Mouse (Mus musculus): ENCODE data around the gene Pik3ap1. TPM values are rescaled to one million over a fixed set of nuclear protein-coding genes. Genes with fewer than 3 reads are reported as not detected.
A peak's percentile ranks its signal among the peaks of the same experiment; 100 is the strongest.

Pik3ap1 gene
- polyA plus RNA-seq, 1 experiment from 2014 or later: 2.9 TPM

DNA sequence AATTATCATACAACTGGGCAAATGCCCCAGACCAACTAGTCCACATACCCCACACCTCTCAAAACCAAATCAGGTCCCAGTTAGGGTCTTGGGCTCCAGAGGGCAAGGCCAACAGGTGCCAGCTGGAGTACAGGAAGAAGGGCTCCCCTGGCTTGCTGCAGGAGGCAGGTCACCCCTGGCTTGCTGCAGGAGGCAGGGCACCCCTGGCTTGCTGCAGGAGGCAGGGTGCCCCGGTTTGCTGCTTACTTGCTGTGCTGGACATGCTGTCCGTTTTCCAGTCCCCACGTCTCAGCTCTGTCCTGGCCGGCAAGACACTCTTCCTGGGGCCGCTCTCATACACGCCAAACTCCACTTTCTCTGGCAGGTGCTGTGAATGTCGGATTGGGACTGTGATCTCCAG, 97.7 kb downstream of the Pik3ap1 start:
- Histone ChIP-seq H3K27ac (no peak overlapping the region), H3K9ac (no peak overlapping the region), H3K36me3 (no peaks in the 10 kb centered on the region), H3K4me3 (no peak overlapping the region), H3K4me1 (peaks cover 5% of the 10 kb centered on the region), H3K9me3 (replicated peaks) (no peaks in the 10 kb centered on the region), H3K4me2 (replicated peaks) (no peak overlapping the region), H3K27me3 (no peaks in the 10 kb centered on the region; the same call in 1 of the 2 replicates)
- WGBS: 92% methylated on average over 7 of the region's 7 CpGs
- no peak for ATAC-seq (ENCODE audit: low FRiP score)

DNA sequence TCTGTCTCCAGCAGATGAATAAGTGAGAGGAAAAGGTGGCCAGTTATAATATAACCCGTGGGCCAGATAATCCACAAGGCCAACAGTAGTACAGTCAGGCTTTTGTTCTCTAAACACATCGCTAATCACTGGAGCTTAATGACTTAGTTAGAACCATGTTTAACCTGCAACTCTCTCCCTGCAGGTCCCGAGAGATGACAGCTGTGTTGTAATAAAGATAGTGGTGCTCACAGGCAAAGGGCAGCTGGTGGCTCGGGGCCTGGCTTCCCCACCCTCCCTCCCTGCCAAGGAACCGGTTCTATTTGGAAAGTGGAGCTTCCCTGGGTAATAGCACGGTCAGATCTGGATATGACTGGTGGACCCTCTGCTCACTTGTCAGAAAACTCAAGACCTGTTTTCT, 100.4 kb downstream of the Pik3ap1 start:
- Histone ChIP-seq H3K4me2 (replicated peaks) (no peak overlapping the region), H3K27ac (no peak overlapping the region), H3K4me1 (peaks cover 5% of the 10 kb centered on the region), H3K9ac (no peak overlapping the region), H3K36me3 (no peaks in the 10 kb centered on the region), H3K27me3 (no peaks in the 10 kb centered on the region; the same call in 1 of the 2 replicates), H3K4me3 (no peak overlapping the region), H3K9me3 (replicated peaks) (no peaks in the 10 kb centered on the region)
- 60% methylated on average over 6 of the region's 6 CpGs for WGBS
- no peak for ATAC-seq (ENCODE audit: low FRiP score)

DNA sequence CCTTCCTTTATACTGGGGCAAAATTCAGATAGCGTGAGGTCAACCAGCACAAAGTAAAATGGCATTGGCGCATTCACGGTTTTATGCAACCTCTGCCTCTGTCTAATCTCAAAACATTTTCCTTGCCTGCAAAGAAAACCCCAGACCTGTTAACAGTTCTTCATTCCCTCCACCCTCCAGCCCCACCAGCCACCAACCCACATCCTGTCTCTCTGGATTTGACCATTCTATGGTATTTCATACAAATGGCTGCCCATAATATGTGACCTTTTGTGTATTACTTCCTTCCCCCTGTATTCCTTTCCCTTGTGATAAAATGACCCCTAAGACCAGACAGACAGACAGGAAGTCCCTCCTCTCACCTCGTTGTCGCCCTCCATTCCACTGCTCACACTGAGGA, 102.2 kb downstream of the Pik3ap1 start:
- H3K9me3 ChIP-seq (replicated peaks): no peaks in the 10 kb centered on the region
- no peak for ATAC-seq (ENCODE audit: low FRiP score)
- peaks cover 5% of the 10 kb centered on the region for H3K4me1 ChIP-seq
- H3K36me3 ChIP-seq: no peaks in the 10 kb centered on the region
- H3K27me3 ChIP-seq: no peaks in the 10 kb centered on the region; the same call in 1 of the 2 replicates
- 82% methylated on average over 5 of the region's 5 CpGs for WGBS
- no peak overlapping the region for H3K4me3 ChIP-seq
- no peak overlapping the region for H3K27ac ChIP-seq
- H3K9ac ChIP-seq: no peak overlapping the region
- no peak overlapping the region for H3K4me2 ChIP-seq (replicated peaks)

DNA sequence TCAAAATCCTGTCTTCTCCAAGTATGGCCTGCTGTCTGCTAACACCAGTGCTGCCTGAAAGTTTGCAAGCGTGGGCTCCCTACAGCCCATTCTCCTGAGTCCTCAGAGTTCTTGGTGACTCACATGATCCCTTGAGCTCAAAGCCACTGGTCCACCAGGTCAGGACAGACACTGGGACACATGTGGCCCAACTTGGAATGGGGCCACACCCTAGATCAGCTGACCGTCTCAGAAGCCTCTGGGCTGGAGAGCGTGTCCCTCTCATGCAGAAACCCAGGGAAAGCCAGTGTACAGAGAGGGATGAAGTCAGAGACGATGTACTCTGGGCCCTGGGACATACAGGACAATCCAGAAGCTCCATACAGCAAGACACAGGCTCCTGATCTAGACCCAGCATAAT, 102.7 kb downstream of the Pik3ap1 start:
- H3K4me2 ChIP-seq (replicated peaks): no peak overlapping the region
- no peaks in the 10 kb centered on the region for H3K9me3 ChIP-seq (replicated peaks)
- no peaks in the 10 kb centered on the region for H3K36me3 ChIP-seq
- H3K9ac ChIP-seq: no peak overlapping the region
- H3K27me3 ChIP-seq: no peaks in the 10 kb centered on the region; the same call in 1 of the 2 replicates
- no peak overlapping the region for H3K4me3 ChIP-seq
- no peak overlapping the region for H3K27ac ChIP-seq
- 84% methylated on average over 4 of the region's 4 CpGs for WGBS
- H3K4me1 ChIP-seq: peaks cover 5% of the 10 kb centered on the region
- ATAC-seq (ENCODE audit: low FRiP score): no peak

DNA sequence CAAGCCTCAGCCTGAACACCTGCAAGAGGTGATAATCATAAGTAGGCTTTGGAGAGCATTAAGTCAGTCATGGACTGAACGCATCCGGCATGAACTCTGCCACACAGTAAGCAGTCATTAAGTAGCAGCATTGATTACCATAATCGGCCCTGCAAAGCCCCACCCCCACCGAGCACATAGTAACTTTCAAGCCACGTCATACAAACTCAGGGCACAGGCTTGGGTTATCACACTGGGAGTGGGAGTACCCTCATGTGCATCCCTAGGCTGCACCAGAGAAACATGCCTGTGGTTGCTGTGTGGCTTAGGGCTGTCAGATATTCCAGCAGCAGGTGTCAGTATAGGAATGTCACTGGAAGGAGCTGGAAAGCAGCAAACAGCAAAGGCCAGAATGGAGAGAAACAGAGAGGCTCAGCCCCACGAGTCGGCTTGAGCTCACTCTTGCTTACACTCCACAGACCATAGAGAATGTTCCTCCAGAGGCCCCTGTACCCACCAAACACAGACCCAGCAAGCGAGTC, 105.1 kb downstream of the Pik3ap1 start:
- Histone ChIP-seq H3K4me3 (no peak overlapping the region), H3K9me3 (replicated peaks) (no peaks in the 10 kb centered on the region), H3K4me1 (peaks cover 5% of the 10 kb centered on the region), H3K27ac (no peak overlapping the region), H3K4me2 (replicated peaks) (no peak overlapping the region), H3K36me3 (no peaks in the 10 kb centered on the region), H3K27me3 (no peaks in the 10 kb centered on the region; the same call in 1 of the 2 replicates), H3K9ac (no peak overlapping the region)
- no peak for ATAC-seq (ENCODE audit: low FRiP score)
- 76% methylated on average over 8 of the region's 8 CpGs for WGBS

DNA sequence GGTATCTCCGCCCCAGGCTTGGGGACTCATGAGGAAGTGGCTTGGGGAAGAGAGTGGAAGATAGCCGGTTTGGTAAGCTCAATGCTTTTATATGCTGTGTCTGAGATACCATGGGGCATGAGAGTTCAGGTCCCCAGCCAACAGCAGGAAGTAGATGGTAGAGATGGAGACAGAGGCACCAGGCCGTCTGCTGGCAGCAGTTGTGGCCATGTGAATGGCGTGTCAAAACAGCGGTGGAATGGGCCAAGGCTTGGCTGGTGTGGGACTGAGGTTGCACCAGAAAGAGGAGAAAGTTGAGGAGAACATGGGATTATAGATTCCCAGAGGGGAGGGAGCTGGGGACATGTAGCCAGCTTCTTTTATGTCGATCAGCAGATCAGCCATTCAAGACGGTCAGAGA, 106.3 kb downstream of the Pik3ap1 start:
- no peak overlapping the region for H3K4me2 ChIP-seq (replicated peaks)
- WGBS: 79% methylated on average over 7 of the region's 7 CpGs

DNA sequence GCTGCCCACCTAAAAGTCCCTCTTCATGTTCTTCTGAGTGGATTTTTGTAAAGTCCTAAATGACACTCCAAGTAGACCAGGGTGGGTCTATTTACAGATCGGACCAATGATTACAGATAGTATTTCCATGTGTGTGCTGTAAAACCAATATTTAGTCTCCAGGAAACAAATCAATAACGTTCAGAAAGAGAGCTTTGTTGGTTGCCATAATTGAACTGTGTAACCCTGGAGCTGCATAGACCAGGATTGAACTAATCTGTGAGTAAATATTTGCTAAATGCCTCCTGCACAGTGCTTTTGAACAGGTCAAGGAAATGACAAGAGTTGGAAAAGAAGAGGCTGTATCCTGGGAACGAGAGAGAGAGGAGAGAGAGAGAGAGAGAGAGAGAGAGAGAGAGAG, 109.3 kb downstream of the Pik3ap1 start:
- H3K4me3 ChIP-seq: no peak overlapping the region
- no peak for ATAC-seq (ENCODE audit: low FRiP score)
- 57% methylated on average over 3 of the region's 3 CpGs for WGBS

More for the DNA sequence above, 106.3 kb downstream of the Pik3ap1 start:
- no peak for ATAC-seq (ENCODE audit: low FRiP score)
- H3K27ac ChIP-seq: no peak overlapping the region
- no peaks in the 10 kb centered on the region; the same call in 1 of the 2 replicates for H3K27me3 ChIP-seq
- H3K36me3 ChIP-seq: no peaks in the 10 kb centered on the region
- H3K4me3 ChIP-seq: no peak overlapping the region
- H3K9me3 ChIP-seq (replicated peaks): no peaks in the 10 kb centered on the region
- no peaks in the 10 kb centered on the region for H3K4me1 ChIP-seq
- H3K9ac ChIP-seq: no peak overlapping the region

DNA sequence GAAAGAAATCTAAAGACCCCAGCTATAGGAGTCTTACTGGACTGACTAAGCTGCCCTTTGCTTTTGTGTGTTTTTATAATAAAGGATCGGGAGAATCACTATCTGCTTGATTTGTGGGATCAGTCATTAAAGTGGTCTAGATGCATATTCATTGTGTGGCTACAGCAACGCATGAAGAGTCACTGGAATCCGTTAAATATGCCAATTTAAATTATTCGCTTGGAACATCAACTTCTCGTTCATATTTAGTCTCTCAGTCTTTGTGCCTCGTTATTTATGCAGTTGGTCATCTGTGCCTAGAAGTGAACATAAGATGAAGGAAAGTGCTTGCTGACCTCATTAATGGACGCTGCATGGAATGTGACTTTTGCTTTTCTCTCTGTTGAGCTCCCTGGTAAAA, 114.0 kb downstream of the Pik3ap1 start:
- H3K36me3 ChIP-seq: no peaks in the 10 kb centered on the region
- ATAC-seq (ENCODE audit: low FRiP score): no peak
- H3K4me2 ChIP-seq (replicated peaks): no peak overlapping the region
- H3K9me3 ChIP-seq (replicated peaks): no peaks in the 10 kb centered on the region
- H3K4me1 ChIP-seq: 0 out of 2 replicates have a peak, but pooled peaks cover 3% of the 10 kb centered on the region
- WGBS: 78% methylated on average over 7 of the region's 7 CpGs
- H3K9ac ChIP-seq: no peak overlapping the region
- no peak overlapping the region for H3K4me3 ChIP-seq
- H3K27ac ChIP-seq: no peak overlapping the region
- no peaks in the 10 kb centered on the region for H3K27me3 ChIP-seq

More for the DNA sequence above, 109.3 kb downstream of the Pik3ap1 start:
- Histone ChIP-seq H3K4me2 (replicated peaks) (no peak overlapping the region), H3K9me3 (replicated peaks) (no peaks in the 10 kb centered on the region), H3K27me3 (no peaks in the 10 kb centered on the region), H3K4me1 (no peaks in the 10 kb centered on the region), H3K9ac (no peak overlapping the region), H3K36me3 (no peaks in the 10 kb centered on the region), H3K27ac (no peak overlapping the region)

DNA sequence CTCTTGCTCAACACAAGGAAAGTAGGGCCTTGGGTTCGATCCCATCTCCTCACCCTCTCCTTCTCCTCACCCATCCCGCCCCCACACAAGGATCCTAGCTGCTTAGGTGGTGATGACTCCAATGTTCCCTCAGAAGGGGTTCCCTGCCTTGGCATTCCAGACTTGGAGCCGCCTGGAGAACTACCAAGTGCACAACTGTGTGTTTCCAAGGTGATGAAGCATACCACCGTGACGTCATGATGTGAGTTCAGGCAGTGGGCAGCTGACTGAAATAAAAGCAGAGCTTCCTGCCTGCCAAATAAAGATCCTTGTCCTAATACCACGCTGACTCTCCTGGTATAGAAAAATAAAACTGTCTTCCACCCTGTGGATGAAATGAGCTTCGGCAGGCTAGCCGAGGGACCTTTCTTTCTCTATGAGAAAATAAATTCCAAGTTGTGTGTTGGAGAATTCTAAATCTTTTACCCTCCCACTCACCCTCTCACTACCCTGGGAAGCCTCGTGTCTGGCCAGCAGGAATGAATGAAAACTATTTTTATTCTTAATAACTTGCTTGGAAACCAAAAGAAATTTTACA, 114.7 kb downstream of the Pik3ap1 start:
- Histone ChIP-seq H3K4me1 (0 out of 2 replicates have a peak, but pooled peaks cover 3% of the 10 kb centered on the region), H3K27me3 (no peaks in the 10 kb centered on the region), H3K36me3 (no peaks in the 10 kb centered on the region), H3K27ac (no peak overlapping the region), H3K9ac (no peak overlapping the region), H3K4me3 (no peak overlapping the region), H3K9me3 (replicated peaks) (no peaks in the 10 kb centered on the region), H3K4me2 (replicated peaks) (no peak overlapping the region)
- ATAC-seq (ENCODE audit: low FRiP score): no peak
- 59% methylated on average over 9 of the region's 9 CpGs for WGBS

DNA sequence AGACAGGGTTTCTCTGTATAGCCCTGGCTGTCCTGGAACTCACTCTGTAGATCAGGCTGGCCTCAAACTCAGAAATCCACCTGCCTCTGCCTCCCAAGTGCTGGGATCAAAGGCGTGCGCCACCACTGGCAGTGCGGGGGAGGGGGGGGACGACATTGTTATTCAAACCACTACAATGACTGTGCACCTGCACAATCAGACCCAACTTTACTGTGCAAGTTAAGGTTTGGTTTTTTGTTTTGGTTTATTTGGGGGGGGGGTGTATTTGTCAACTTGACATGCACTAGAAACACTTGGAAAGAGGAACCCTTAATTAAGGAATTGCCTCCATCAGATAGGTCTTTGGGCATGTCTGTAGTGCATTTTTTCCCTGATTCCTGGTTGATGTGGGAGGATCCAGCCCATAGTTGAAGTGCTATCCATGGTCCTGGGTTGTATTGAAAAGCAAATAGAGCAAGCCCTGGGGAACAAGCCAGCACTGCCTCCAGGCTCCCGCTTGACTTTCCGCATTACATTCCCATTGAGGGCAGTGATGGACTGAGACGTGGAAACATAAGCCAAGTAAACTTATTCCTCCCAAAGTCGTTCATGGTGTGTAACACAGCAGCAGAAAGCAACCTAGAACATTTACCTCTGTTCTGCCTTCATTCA, 118.5 kb downstream of the Pik3ap1 start:
- no peak overlapping the region for H3K27ac ChIP-seq
- 57% methylated on average over 8 of the region's 8 CpGs for WGBS
- H3K9ac ChIP-seq: no peak overlapping the region
- H3K9me3 ChIP-seq (replicated peaks): no peaks in the 10 kb centered on the region
- ATAC-seq (ENCODE audit: low FRiP score): no peak
- H3K4me1 ChIP-seq: peaks cover 21% of the 10 kb centered on the region
- no peaks in the 10 kb centered on the region for H3K36me3 ChIP-seq
- H3K4me3 ChIP-seq: no peak overlapping the region
- H3K27me3 ChIP-seq: no peaks in the 10 kb centered on the region
- H3K4me2 ChIP-seq (replicated peaks): no peak overlapping the region

DNA sequence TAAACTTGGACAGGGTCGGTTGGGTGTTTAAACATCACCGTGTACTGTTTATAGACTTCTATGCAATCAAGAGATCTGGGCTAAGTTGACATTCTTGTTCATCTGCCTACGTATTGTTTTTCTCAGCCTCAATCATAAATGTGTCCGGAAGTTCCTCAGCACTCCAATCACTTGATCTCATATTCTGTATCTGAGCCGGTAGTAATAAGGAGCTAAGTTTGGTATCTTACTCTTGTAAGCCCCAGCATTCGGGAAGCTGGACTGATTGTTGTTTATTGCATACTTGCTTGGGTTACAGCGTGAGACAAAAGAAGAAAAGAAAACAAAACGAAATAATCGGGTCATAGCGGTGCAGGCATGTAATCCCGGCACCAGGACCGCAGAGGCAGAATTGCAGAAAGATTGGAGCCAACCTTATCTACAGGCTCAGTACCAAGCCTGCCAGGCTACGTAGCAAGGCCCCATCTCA, 120.5 kb downstream of the Pik3ap1 start:
- 36% methylated on average over 13 of the region's 13 CpGs for WGBS

DNA sequence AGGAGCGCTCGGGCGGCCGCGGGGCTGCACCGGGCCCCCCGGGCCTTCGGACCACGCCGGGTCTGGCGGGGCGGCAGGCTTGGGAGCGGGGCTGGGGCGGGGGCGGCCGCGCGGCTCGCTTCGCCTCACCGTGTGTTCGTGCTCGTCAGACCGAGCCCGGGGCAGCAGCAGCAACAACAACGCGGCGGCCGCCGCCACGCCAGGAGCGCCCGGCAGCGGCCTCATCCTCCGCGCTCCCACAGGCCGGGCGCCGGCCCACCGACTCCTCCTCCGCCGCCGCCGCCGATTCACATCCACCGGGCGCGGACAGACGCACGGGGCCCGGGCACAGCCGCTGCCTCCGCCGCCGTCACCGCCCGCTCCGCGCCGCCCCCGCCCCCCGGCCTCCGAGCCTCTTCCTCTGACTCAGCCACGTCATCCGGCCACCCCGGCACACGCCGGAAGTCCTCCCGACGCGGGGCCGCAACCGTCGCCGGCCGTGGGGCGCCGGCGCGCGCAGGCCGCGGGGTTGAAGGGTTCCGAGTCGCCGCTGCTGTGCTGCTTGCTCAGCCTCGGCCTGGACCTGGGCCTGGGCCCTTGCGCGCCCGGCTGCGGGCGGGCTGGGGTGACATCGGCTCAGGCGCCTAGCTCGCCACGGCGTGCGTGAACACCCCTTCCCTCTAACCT, 121.1 kb downstream of the Pik3ap1 start, which contains the start of gene Tm9sf3:
Gene Tm9sf3, minus strand, starts transcription at position 368 of the 666 bp plus-strand sequence.
- under 1% methylated on average over 73 of the region's 98 CpGs for WGBS
- no peaks in the 10 kb centered on the region for H3K27me3 ChIP-seq
- no peaks in the 10 kb centered on the region for H3K9me3 ChIP-seq (replicated peaks)
- H3K27ac ChIP-seq: peak within 1 kb of the TSS; percentile 98
- peak; percentile 92 for ATAC-seq (ENCODE audit: low FRiP score)
- H3K36me3 ChIP-seq: no peaks in the 10 kb centered on the region
- H3K4me3 ChIP-seq: peak within 1 kb of the TSS; percentile 99
- H3K4me1 ChIP-seq: peaks cover 34% of the 10 kb centered on the region
- H3K9ac ChIP-seq: peak within 1 kb of the TSS; percentile 97
- H3K4me2 ChIP-seq (replicated peaks): peak within 1 kb of the TSS; percentile 76

More for the DNA sequence above, 120.5 kb downstream of the Pik3ap1 start:
- Histone ChIP-seq H3K4me2 (replicated peaks) (peak overlapping the region; percentile 76), H3K27me3 (no peaks in the 10 kb centered on the region), H3K9ac (peak overlapping the region; percentile 97), H3K9me3 (replicated peaks) (no peaks in the 10 kb centered on the region), H3K27ac (peak overlapping the region; percentile 98), H3K36me3 (no peaks in the 10 kb centered on the region), H3K4me3 (peak overlapping the region; percentile 99), H3K4me1 (peaks cover 34% of the 10 kb centered on the region)
- ATAC-seq (ENCODE audit: low FRiP score): peak; percentile 11; the same call in 1 of the 2 replicates

Data from hindbrain, embryonic 12.5 days (tissue).